Mouse (Mus musculus): ENCODE results near the gene Mef2d. TPM values are rescaled to one million over a fixed set of nuclear protein-coding genes. Genes with fewer than 3 reads are reported as not detected.
A peak's percentile ranks its signal among the peaks of the same experiment; 100 is the strongest.
"Not testable (repeated sequence)": the region's sequence is repeated elsewhere in the genome, so short reads cannot be mapped to it uniquely, and the experiment has no call there.

Gene Mef2d
- polyA plus RNA-seq, 1 experiment = 343 TPM

- TF ChIP-seq CTCF (IDR thresholded peaks at IDR 0.05; ENCODE audit: borderline replicate concordance, control insufficient read depth, extremely low read depth, insufficient read depth, low read length, poor library complexity) = peak; percentile 52; the same call in 1 of the 2 replicates
- TF ChIP-seq POLR2A (IDR thresholded peaks at IDR 0.05; ENCODE audit: control insufficient read depth, extremely low read depth, insufficient read depth, low read length, poor library complexity) = no peak
- peaks cover 50% of the 10 kb centered on the region for H3K36me3 ChIP-seq (ENCODE audit: control insufficient read depth, insufficient read depth, low read length)
- H3K27ac ChIP-seq (ENCODE audit: control insufficient read depth, insufficient read depth, low read length) = no peak overlapping the region
- no peaks in the 10 kb centered on the region for H3K27me3 ChIP-seq (ENCODE audit: control insufficient read depth, insufficient read depth, low read length)
- DNase-seq = peak; percentile 67
- no peak overlapping the region for H3K4me3 ChIP-seq (ENCODE audit: control insufficient read depth, insufficient read depth, low read length)
- WGBS = 76% methylated on average over 3 of the region's 3 CpGs
- no peaks in the 10 kb centered on the region for H3K4me1 ChIP-seq (replicated peaks; ENCODE audit: control insufficient read depth, insufficient read depth, low read length)
Observed at GRCm38 (mm10) chr3:88173375-88173774, 31.2 kb downstream of the Mef2d start.

- H3K27me3 ChIP-seq (ENCODE audit: control insufficient read depth, insufficient read depth, low read length) = no peaks in the 10 kb centered on the region
- H3K36me3 ChIP-seq (ENCODE audit: control insufficient read depth, insufficient read depth, low read length) = peaks cover 35% of the 10 kb centered on the region
- DNase-seq = no peak
- H3K4me3 ChIP-seq (ENCODE audit: control insufficient read depth, insufficient read depth, low read length) = no peak overlapping the region
- TF ChIP-seq POLR2A (IDR thresholded peaks at IDR 0.05; ENCODE audit: control insufficient read depth, extremely low read depth, insufficient read depth, low read length, poor library complexity) (no peak), CTCF (IDR thresholded peaks at IDR 0.05; ENCODE audit: borderline replicate concordance, control insufficient read depth, extremely low read depth, insufficient read depth, low read length, poor library complexity) (no peak)
- no peak overlapping the region for H3K27ac ChIP-seq (ENCODE audit: control insufficient read depth, insufficient read depth, low read length)
- no peaks in the 10 kb centered on the region for H3K4me1 ChIP-seq (replicated peaks; ENCODE audit: control insufficient read depth, insufficient read depth, low read length)
- 88% methylated on average over 2 of the region's 2 CpGs for WGBS
Observed at GRCm38 (mm10) chr3:88174894-88175293, 32.7 kb downstream of the Mef2d start.

DNA sequence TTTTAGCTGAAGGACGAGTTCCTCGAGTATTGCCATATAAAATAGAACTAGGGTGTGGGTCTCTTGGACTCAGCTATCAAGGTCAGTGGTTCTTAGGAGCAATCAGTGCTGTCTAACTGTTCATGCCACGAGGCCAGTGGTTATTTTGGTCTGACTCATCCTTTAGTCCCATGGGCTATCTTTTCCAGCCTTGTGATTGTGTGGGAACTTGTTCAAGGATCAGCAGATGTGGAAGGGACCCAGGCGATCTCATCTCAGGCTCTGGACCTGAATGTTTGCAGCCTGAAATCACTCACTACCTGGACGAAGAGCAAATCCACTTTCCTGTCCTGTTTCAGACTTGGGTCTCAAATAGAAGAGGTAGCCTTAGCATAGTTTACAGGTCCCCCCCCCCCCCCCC is 34.9 kb downstream of the Mef2d start:
- Histone ChIP-seq H3K4me1 (replicated peaks; ENCODE audit: control insufficient read depth, insufficient read depth, low read length) (no peaks in the 10 kb centered on the region), H3K27me3 (ENCODE audit: control insufficient read depth, insufficient read depth, low read length) (no peaks in the 10 kb centered on the region), H3K36me3 (ENCODE audit: control insufficient read depth, insufficient read depth, low read length) (peaks cover 13% of the 10 kb centered on the region), H3K27ac (ENCODE audit: control insufficient read depth, insufficient read depth, low read length) (no peak overlapping the region; the same call in 1 of the 2 replicates), H3K4me3 (ENCODE audit: control insufficient read depth, insufficient read depth, low read length) (peak overlapping the region; percentile 66)
- WGBS = 57% methylated on average over 5 of the region's 5 CpGs
- no peak for DNase-seq
- TF ChIP-seq POLR2A (IDR thresholded peaks at IDR 0.05; ENCODE audit: control insufficient read depth, extremely low read depth, insufficient read depth, low read length, poor library complexity) = no peak
- no peak for TF ChIP-seq CTCF (IDR thresholded peaks at IDR 0.05; ENCODE audit: borderline replicate concordance, control insufficient read depth, extremely low read depth, insufficient read depth, low read length, poor library complexity)

GRCm38 (mm10) chr3:88177562-88178345 is 35.6 kb downstream of the Mef2d start:
- peak overlapping the region; percentile 90 for H3K27ac ChIP-seq (ENCODE audit: control insufficient read depth, insufficient read depth, low read length)
- H3K4me1 ChIP-seq (replicated peaks; ENCODE audit: control insufficient read depth, insufficient read depth, low read length) = no peaks in the 10 kb centered on the region
- peaks cover 9% of the 10 kb centered on the region for H3K36me3 ChIP-seq (ENCODE audit: control insufficient read depth, insufficient read depth, low read length)
- peak; percentile 63; the same call in 1 of the 2 replicates for TF ChIP-seq POLR2A (IDR thresholded peaks at IDR 0.05; ENCODE audit: control insufficient read depth, extremely low read depth, insufficient read depth, low read length, poor library complexity)
- 0 out of 2 replicates have a peak, but pooled peaks have one; percentile 30 for TF ChIP-seq CTCF (IDR thresholded peaks at IDR 0.05; ENCODE audit: borderline replicate concordance, control insufficient read depth, extremely low read depth, insufficient read depth, low read length, poor library complexity)
- peak overlapping the region; percentile 66 for H3K4me3 ChIP-seq (ENCODE audit: control insufficient read depth, insufficient read depth, low read length)
- DNase-seq = peak; percentile 99
- under 1% methylated on average over 49 of the region's 49 CpGs for WGBS
- no peaks in the 10 kb centered on the region for H3K27me3 ChIP-seq (ENCODE audit: control insufficient read depth, insufficient read depth, low read length)

DNA sequence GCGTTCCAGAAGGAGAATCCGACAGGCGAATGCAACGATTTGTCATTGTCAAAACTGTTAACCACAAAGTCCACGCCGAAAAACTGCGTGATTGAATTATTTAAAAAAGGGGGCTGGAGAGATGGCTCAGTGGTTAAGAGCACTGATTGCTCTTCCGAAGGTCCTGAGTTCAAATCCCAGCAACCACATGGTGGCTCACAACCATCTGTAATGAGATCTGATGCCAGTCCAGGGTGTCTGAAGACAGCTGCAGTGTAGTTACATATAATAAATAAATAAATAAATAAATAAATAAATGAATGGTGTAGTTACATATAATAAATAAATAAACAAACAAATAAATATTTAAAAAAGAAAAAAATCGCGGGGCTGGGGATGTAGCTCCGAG is 36.2 kb downstream of the Mef2d start:
- Histone ChIP-seq H3K4me3 (ENCODE audit: control insufficient read depth, insufficient read depth, low read length) (peak overlapping the region; percentile 25), H3K27ac (ENCODE audit: control insufficient read depth, insufficient read depth, low read length) (peak overlapping the region; percentile 26; the same call in 1 of the 2 replicates)
- H3K36me3 ChIP-seq (ENCODE audit: control insufficient read depth, insufficient read depth, low read length); DNase-seq; H3K4me1 ChIP-seq (replicated peaks; ENCODE audit: control insufficient read depth, insufficient read depth, low read length); H3K27me3 ChIP-seq (ENCODE audit: control insufficient read depth, insufficient read depth, low read length): not testable (repeated sequence)
- WGBS = 19% methylated on average over 11 of the region's 11 CpGs

- no peak for DNase-seq
- Histone ChIP-seq H3K4me3 (ENCODE audit: control insufficient read depth, insufficient read depth, low read length) (no peak overlapping the region), H3K27ac (ENCODE audit: control insufficient read depth, insufficient read depth, low read length) (no peak overlapping the region), H3K4me1 (replicated peaks; ENCODE audit: control insufficient read depth, insufficient read depth, low read length) (no peaks in the 10 kb centered on the region), H3K27me3 (ENCODE audit: control insufficient read depth, insufficient read depth, low read length) (no peaks in the 10 kb centered on the region), H3K36me3 (ENCODE audit: control insufficient read depth, insufficient read depth, low read length) (no peaks in the 10 kb centered on the region; the same call in 1 of the 2 replicates)
- TF ChIP-seq POLR2A (IDR thresholded peaks at IDR 0.05; ENCODE audit: control insufficient read depth, extremely low read depth, insufficient read depth, low read length, poor library complexity) (no peak), CTCF (IDR thresholded peaks at IDR 0.05; ENCODE audit: borderline replicate concordance, control insufficient read depth, extremely low read depth, insufficient read depth, low read length, poor library complexity) (no peak)
- 92% methylated on average over 4 of the region's 4 CpGs for WGBS
Observed at GRCm38 (mm10) chr3:88178986-88179385, 36.8 kb downstream of the Mef2d start.

Measured in thymus, adult 2 months (tissue).